Mouse (Mus musculus) limb, embryonic 12.5 days (tissue): ENCODE data around the gene Syt15. TPM values are rescaled to one million over a fixed set of nuclear protein-coding genes. Genes with fewer than 3 reads are reported as not detected.

ENCODE experiments used
- ATAC-seq: fragments of 200-750 bp; cut with Nextera tagmentation; 2 replicates; pipeline ENCODE4 v1.8.0; 2017; ENCODE audit warnings: low read depth, moderate TSS enrichment; ENCODE audit not compliant: insufficient number of reproducible peaks, insufficient read depth, low FRiP score, low TSS enrichment
- H3K27ac ChIP-seq: fragments of 300-500 bp; sonication (generic); 2 replicates; pipeline ENCODE4 v1.5.1; 2016; ENCODE audit warnings: mild to moderate bottlenecking, moderate library complexity
- H3K27me3 ChIP-seq: fragments of 300-500 bp; sonication (generic); 2 replicates; pipeline ENCODE4 v1.6.1; 2016; ENCODE audit warnings: mild to moderate bottlenecking, moderate library complexity
- H3K36me3 ChIP-seq: fragments of 300-500 bp; sonication (generic); 2 replicates; pipeline ENCODE4 v1.6.1; 2016; ENCODE audit warnings: mild to moderate bottlenecking, moderate library complexity
- H3K4me1 ChIP-seq: fragments of 300-500 bp; sonication (generic); replicated peaks from 2 replicates; pipeline ENCODE4 v1.6.1; 2016
- H3K4me2 ChIP-seq: fragments of 300-500 bp; sonication (generic); 2 replicates; pipeline ENCODE4 v1.6.1; 2016; ENCODE audit warnings: mild to moderate bottlenecking, moderate library complexity
- H3K4me3 ChIP-seq: fragments of 300-500 bp; sonication (generic); replicated peaks from 2 replicates; pipeline ENCODE4 v1.5.1; 2016; ENCODE audit warnings: mild to moderate bottlenecking
- H3K9ac ChIP-seq: fragments of 300-500 bp; sonication (generic); replicated peaks from 2 replicates; pipeline ENCODE4 v1.6.1; 2016; ENCODE audit warnings: mild to moderate bottlenecking, moderate library complexity
- H3K9me3 ChIP-seq: fragments of 300-500 bp; sonication (generic); 2 replicates; pipeline ENCODE4 v1.6.1; 2016; ENCODE audit warnings: mild to moderate bottlenecking, moderate library complexity
- WGBS: fragments of 180-500 bp; shearing (Covaris S2); methylation state at CpG from one replicate; pipeline ENCODE4 v1.1.7; 2016; 5-methylcytosine and 5-hydroxymethylcytosine counted together
- polyA plus RNA-seq: library from polyadenylated mRNA; unstranded; fragments of >200 nt; fragmentation: Nextera tagmentation; extraction: Ambion mirVana; gene quantifications from 2 replicates; pipeline ENCODE4 v1.2.1, GENCODE M21; 2016

The Syt15 gene
- polyA plus RNA-seq, result 0.12 and 0.16 TPM in 2 replicates

GRCm38 (mm10) chr14:34219295-34219694 lies at the start of gene Syt15:
TSS of gene Syt15 (plus strand) at chr14:34219595.
- WGBS, result 50% methylated on average over 6 of the region's 6 CpGs
- H3K9ac ChIP-seq, result peak within 1 kb of the TSS; percentile 50; the same call in 1 of the 2 replicates
- peaks cover 50% of the 10 kb centered on the region for H3K27me3 ChIP-seq

GRCm38 (mm10) chr14:34171107-34171506 lies 48.3 kb upstream of the Syt15 start:
- no peak overlapping the region for H3K9ac ChIP-seq

More at GRCm38 (mm10) chr14:34219295-34219694, at the start of gene Syt15:
- no peak within 1 kb of the TSS for H3K27ac ChIP-seq
- no peaks in the 10 kb centered on the region for H3K9me3 ChIP-seq
- H3K4me3 ChIP-seq, result peak within 1 kb of the TSS; percentile 41
- H3K4me2 ChIP-seq, result peak within 1 kb of the TSS; percentile 69
- ATAC-seq, result no peak
- no peaks in the 10 kb centered on the region for H3K36me3 ChIP-seq
- H3K4me1 ChIP-seq, result peaks cover 8% of the 10 kb centered on the region

GRCm38 (mm10) chr14:34179351-34179750 lies 40.0 kb upstream of the Syt15 start:
- Histone ChIP-seq H3K4me2 (no peak overlapping the region), H3K27ac (no peak overlapping the region), H3K36me3 (no peaks in the 10 kb centered on the region), H3K4me1 (no peaks in the 10 kb centered on the region), H3K27me3 (no peaks in the 10 kb centered on the region), H3K9ac (no peak overlapping the region), H3K9me3 (peaks cover 7% of the 10 kb centered on the region; the same call in 1 of the 2 replicates), H3K4me3 (no peak overlapping the region)
- 91% methylated on average over 3 of the region's 3 CpGs for WGBS
- ATAC-seq, result no peak

More at GRCm38 (mm10) chr14:34171107-34171506, 48.3 kb upstream of the Syt15 start:
- 81% methylated on average over 3 of the region's 3 CpGs for WGBS
- no peaks in the 10 kb centered on the region for H3K36me3 ChIP-seq
- H3K27me3 ChIP-seq, result no peaks in the 10 kb centered on the region
- no peaks in the 10 kb centered on the region for H3K9me3 ChIP-seq
- H3K4me3 ChIP-seq, result no peak overlapping the region
- ATAC-seq, result no peak
- H3K4me1 ChIP-seq, result no peaks in the 10 kb centered on the region
- H3K4me2 ChIP-seq, result no peak overlapping the region
- no peak overlapping the region for H3K27ac ChIP-seq

- WGBS, result 91% methylated on average over 1 of the region's 1 CpGs
- no peaks in the 10 kb centered on the region for H3K27me3 ChIP-seq
Measured at GRCm38 (mm10) chr14:34183101-34183500, 36.3 kb upstream of the Syt15 start.

GRCm38 (mm10) chr14:34188629-34189028 lies 30.8 kb upstream of the Syt15 start:
- H3K4me2 ChIP-seq, result no peak overlapping the region
- ATAC-seq, result no peak
- WGBS, result 66% methylated on average over 5 of the region's 5 CpGs
- H3K9me3 ChIP-seq, result no peaks in the 10 kb centered on the region
- no peaks in the 10 kb centered on the region for H3K27me3 ChIP-seq
- no peaks in the 10 kb centered on the region for H3K4me1 ChIP-seq
- no peak overlapping the region for H3K27ac ChIP-seq
- H3K9ac ChIP-seq, result no peak overlapping the region
- no peak overlapping the region for H3K4me3 ChIP-seq
- no peaks in the 10 kb centered on the region for H3K36me3 ChIP-seq

More at GRCm38 (mm10) chr14:34183101-34183500, 36.3 kb upstream of the Syt15 start:
- H3K9me3 ChIP-seq, result peaks cover 7% of the 10 kb centered on the region; the same call in 1 of the 2 replicates
- no peak overlapping the region for H3K4me3 ChIP-seq
- no peaks in the 10 kb centered on the region for H3K36me3 ChIP-seq
- H3K27ac ChIP-seq, result no peak overlapping the region
- no peak for ATAC-seq
- no peaks in the 10 kb centered on the region for H3K4me1 ChIP-seq
- no peak overlapping the region for H3K9ac ChIP-seq
- no peak overlapping the region for H3K4me2 ChIP-seq

- no peaks in the 10 kb centered on the region for H3K4me1 ChIP-seq
- no peak overlapping the region for H3K27ac ChIP-seq
- WGBS, result 71% methylated on average over 7 of the region's 7 CpGs
- no peak overlapping the region for H3K4me2 ChIP-seq
- no peak for ATAC-seq
- H3K9me3 ChIP-seq, result no peaks in the 10 kb centered on the region
- H3K4me3 ChIP-seq, result no peak overlapping the region
- no peaks in the 10 kb centered on the region for H3K27me3 ChIP-seq
- H3K36me3 ChIP-seq, result 0 out of 2 replicates have a peak, but pooled peaks cover 7% of the 10 kb centered on the region
- no peak overlapping the region for H3K9ac ChIP-seq
Measured at GRCm38 (mm10) chr14:34190361-34190760, 29.0 kb upstream of the Syt15 start.

- no peak for ATAC-seq
- H3K9me3 ChIP-seq, result no peaks in the 10 kb centered on the region
- H3K4me2 ChIP-seq, result no peak overlapping the region
- no peak overlapping the region for H3K4me3 ChIP-seq
- H3K36me3 ChIP-seq, result 0 out of 2 replicates have a peak, but pooled peaks cover 7% of the 10 kb centered on the region
- no peak overlapping the region for H3K9ac ChIP-seq
- no peaks in the 10 kb centered on the region for H3K27me3 ChIP-seq
- H3K27ac ChIP-seq, result no peak overlapping the region
- WGBS, result 76% methylated on average over 4 of the region's 4 CpGs
- peaks cover 11% of the 10 kb centered on the region for H3K4me1 ChIP-seq
Measured at GRCm38 (mm10) chr14:34193879-34194278, 25.5 kb upstream of the Syt15 start.

GRCm38 (mm10) chr14:34195466-34195865 lies 23.9 kb upstream of the Syt15 start:
- H3K27me3 ChIP-seq, result peaks cover 12% of the 10 kb centered on the region
- 90% methylated on average over 15 of the region's 15 CpGs for WGBS
- no peak overlapping the region for H3K27ac ChIP-seq

GRCm38 (mm10) chr14:34196706-34197105 lies 22.7 kb upstream of the Syt15 start:
- Histone ChIP-seq H3K4me3 (no peak overlapping the region), H3K9me3 (no peaks in the 10 kb centered on the region), H3K4me2 (no peak overlapping the region), H3K4me1 (peaks cover 16% of the 10 kb centered on the region), H3K36me3 (0 out of 2 replicates have a peak, but pooled peaks cover 7% of the 10 kb centered on the region), H3K27ac (no peak overlapping the region), H3K9ac (no peak overlapping the region), H3K27me3 (peaks cover 17% of the 10 kb centered on the region)
- WGBS, result 29% methylated on average over 4 of the region's 4 CpGs
- ATAC-seq, result no peak

More at GRCm38 (mm10) chr14:34195466-34195865, 23.9 kb upstream of the Syt15 start:
- H3K4me1 ChIP-seq, result peaks cover 12% of the 10 kb centered on the region
- H3K4me3 ChIP-seq, result no peak overlapping the region
- H3K9ac ChIP-seq, result no peak overlapping the region
- no peak overlapping the region for H3K4me2 ChIP-seq
- 0 out of 2 replicates have a peak, but pooled peaks cover 7% of the 10 kb centered on the region for H3K36me3 ChIP-seq
- no peak for ATAC-seq
- no peaks in the 10 kb centered on the region for H3K9me3 ChIP-seq

- WGBS, result 4% methylated on average over 19 of the region's 19 CpGs
- H3K27me3 ChIP-seq, result peaks cover 30% of the 10 kb centered on the region
Measured at GRCm38 (mm10) chr14:34200738-34201230, 18.6 kb upstream of the Syt15 start.

GRCm38 (mm10) chr14:34201231-34202035 lies 18.0 kb upstream of the Syt15 start, which contains the start of gene Gprin2:
TSS of gene Gprin2 (minus strand) at chr14:34201653.
- H3K4me2 ChIP-seq, result peak within 1 kb of the TSS; percentile 92

More at GRCm38 (mm10) chr14:34200738-34201230, 18.6 kb upstream of the Syt15 start:
- Histone ChIP-seq H3K4me1 (peaks cover 16% of the 10 kb centered on the region), H3K9ac (peak overlapping the region; percentile 70), H3K36me3 (no peaks in the 10 kb centered on the region), H3K4me2 (peak overlapping the region; percentile 92), H3K9me3 (no peaks in the 10 kb centered on the region), H3K4me3 (peak overlapping the region; percentile 79), H3K27ac (no peak overlapping the region)
- peak; percentile 69 for ATAC-seq

More at GRCm38 (mm10) chr14:34201231-34202035, 18.0 kb upstream of the Syt15 start, which contains the start of gene Gprin2:
- Histone ChIP-seq H3K36me3 (no peaks in the 10 kb centered on the region), H3K4me3 (peak within 1 kb of the TSS; percentile 79), H3K9me3 (no peaks in the 10 kb centered on the region), H3K27ac (no peak within 1 kb of the TSS), H3K4me1 (peaks cover 10% of the 10 kb centered on the region), H3K27me3 (peaks cover 30% of the 10 kb centered on the region), H3K9ac (peak within 1 kb of the TSS; percentile 70)
- ATAC-seq, result peak; percentile 57
- WGBS, result 4% methylated on average over 50 of the region's 52 CpGs
